ENCODE assay signal across 8 mouse cellular contexts in genomic region chr14:105259035-105259880, GRCm38 (mm10). TPM values are rescaled to one million over a fixed set of nuclear protein-coding genes. Genes with fewer than 3 reads are reported as not detected.
DNase-seq lines count a peak whose midpoint lies in the region; ATAC-seq and TF ChIP-seq lines count a peak whose summit lies in the region.

No protein-coding gene starts in this region.

- peak; percentile 51 to 60 for DNase-seq in thymus, adult 18-20 months
- DNase-seq in thymus, postnatal 0 days (ENCODE audit: low spot score): no peak
- peak; percentile 57 for DNase-seq in cerebellum, adult 9-10 months
- peak; percentile 27 to 40 for DNase-seq in frontal cortex, postnatal 14 days (ENCODE audit: low spot score in 2 of 2)
- DNase-seq in liver, embryonic 14.5 days (ENCODE audit: low read depth in 3 of 3, low spot score in 3 of 3): peak in 1 of 3 experiments; percentile 13
- DNase-seq in natural killer cell, adult 2 months (ENCODE audit: low spot score in 2 of 2): peak; percentile 49 to 61
- peak; percentile 55 to 66 for DNase-seq in thymus, postnatal 10 days (ENCODE audit: low spot score in 2 of 2)

- no peaks in the 10 kb centered on the region for H3K36me3 ChIP-seq in intestine, postnatal 0 days (ENCODE audit: control insufficient read depth, insufficient read depth)
- H3K36me3 ChIP-seq in liver, embryonic 14.5 days (replicated peaks; ENCODE audit: control insufficient read depth, insufficient read depth, low read depth): no peaks in the 10 kb centered on the region

- no peak for TF ChIP-seq EP300 in liver, embryonic 14.5 days (IDR thresholded peaks at IDR 0.05; ENCODE audit: low read depth)

- H3K9me3 ChIP-seq in intestine, postnatal 0 days (ENCODE audit: control insufficient read depth): no peaks in the 10 kb centered on the region
- H3K9me3 ChIP-seq in liver, embryonic 14.5 days (ENCODE audit: control insufficient read depth, low read length): no peaks in the 10 kb centered on the region

- peak overlapping the region; percentile 96 for H3K4me3 ChIP-seq in intestine, postnatal 0 days (ENCODE audit: low read depth, low read length)
- peak overlapping the region; percentile 70 to 85 for H3K4me3 ChIP-seq in liver, embryonic 14.5 days (ENCODE audit: insufficient read depth in 1 of 2, low read depth in 2 of 2, low read length in 2 of 2)

- H3K4me1 ChIP-seq in intestine, postnatal 0 days (replicated peaks; ENCODE audit: control insufficient read depth, insufficient read depth, low read length): 0 out of 2 replicates have a peak, but pooled peaks cover 5% of the 10 kb centered on the region
- H3K4me1 ChIP-seq in liver, embryonic 14.5 days (replicated peaks; ENCODE audit: control insufficient read depth in 2 of 2, insufficient read depth in 2 of 2, low read length in 1 of 2): peaks cover 5% of the 10 kb centered on the region in 2 experiments; a peak in 3 of 4 replicates

- 4% methylated on average over 34 of the region's 34 CpGs for WGBS in intestine, postnatal 0 days
- WGBS in liver, embryonic 14.5 days (ENCODE audit: insufficient replicate concordance): 16% methylated on average over 20 of the region's 34 CpGs

- ATAC-seq in intestine, postnatal 0 days: peak; percentile 60
- ATAC-seq in liver, embryonic 14.5 days (ENCODE audit: insufficient read depth): peak; percentile 53

- peak overlapping the region; percentile 74 for H3K4me2 ChIP-seq in intestine, postnatal 0 days (replicated peaks; ENCODE audit: low read depth)
- peak overlapping the region; percentile 90 for H3K4me2 ChIP-seq in liver, embryonic 14.5 days (ENCODE audit: low read depth)

- peak overlapping the region; percentile 99 for H3K27ac ChIP-seq in intestine, postnatal 0 days (ENCODE audit: low read depth, low read length)
- H3K27ac ChIP-seq in liver, embryonic 14.5 days: no peak overlapping the region; the same call in 1 of the 2 replicates

- TF ChIP-seq CTCF in intestine, postnatal 0 days (IDR thresholded peaks at IDR 0.05; ENCODE audit: low read depth): peak; percentile 53
- TF ChIP-seq CTCF in liver, embryonic 14.5 days (IDR thresholded peaks at IDR 0.05; ENCODE audit: low read depth): peak; percentile 39

- no peaks in the 10 kb centered on the region for H3K27me3 ChIP-seq in intestine, postnatal 0 days (replicated peaks; ENCODE audit: control insufficient read depth, insufficient read depth, low read length)
- H3K27me3 ChIP-seq in liver, embryonic 14.5 days (ENCODE audit: control insufficient read depth, insufficient read depth, low read length): no peaks in the 10 kb centered on the region

- H3K9ac ChIP-seq in intestine, postnatal 0 days (ENCODE audit: low read depth, low read length): peak overlapping the region; percentile 99
- peak overlapping the region; percentile 67 for H3K9ac ChIP-seq in liver, embryonic 14.5 days (replicated peaks)

RNA-seq across cellular contexts. Expression of gene Ndfip2, which starts 0.9 kb away (rescaled TPM):
- 97.8 and 108 TPM in 2 replicates for polyA plus RNA-seq in thymus, postnatal 0 days (2015; fragmentation: Nextera tagmentation; extraction: Ambion mirVana)
- polyA plus RNA-seq in intestine, postnatal 0 days (2015; fragmentation: Nextera tagmentation; extraction: Ambion mirVana): 119 and 124 TPM in 2 replicates
- polyA plus RNA-seq in liver, embryonic 14.5 days (2012; rRNA removed): 12.4 and 12.9 TPM in 2 replicates
- 19.1 and 22.2 TPM in 2 replicates for polyA plus RNA-seq in liver, embryonic 14.5 days (2014; fragmentation: Nextera tagmentation; extraction: Ambion mirVana)
